Mouse (Mus musculus): ENCODE results near the gene Ubtd2.

Gene Ubtd2

GRCm38 (mm10) chr11:32454800-32455506 lies at the start of gene Ubtd2:
Gene Ubtd2 (plus strand): TSS chr11:32455370.
- 1% methylated on average over 80 of the region's 86 CpGs for WGBS

GRCm38 (mm10) chr11:32407863-32408262 lies 47.3 kb upstream of the Ubtd2 start:
- 68% methylated on average over 3 of the region's 3 CpGs for WGBS

- 85% methylated on average over 11 of the region's 11 CpGs for WGBS
These were observed 45.2 kb upstream of the Ubtd2 start for GRCm38 (mm10) chr11:32409823-32410562.

GRCm38 (mm10) chr11:32420001-32420400 lies 35.2 kb upstream of the Ubtd2 start:
- WGBS, result 89% methylated on average over 5 of the region's 5 CpGs

GRCm38 (mm10) chr11:32423311-32423710 lies 31.9 kb upstream of the Ubtd2 start:
- WGBS, result 68% methylated on average over 12 of the region's 12 CpGs

- WGBS, result 86% methylated on average over 4 of the region's 4 CpGs
These were observed 30.6 kb upstream of the Ubtd2 start for GRCm38 (mm10) chr11:32424600-32424999.

GRCm38 (mm10) chr11:32425043-32425658 lies 30.0 kb upstream of the Ubtd2 start:
- WGBS, result 80% methylated on average over 10 of the region's 10 CpGs

- WGBS, result 91% methylated on average over 7 of the region's 7 CpGs
These were observed 27.6 kb upstream of the Ubtd2 start for GRCm38 (mm10) chr11:32427537-32427936.

- 63% methylated on average over 6 of the region's 6 CpGs for WGBS
These were observed 19.6 kb upstream of the Ubtd2 start for GRCm38 (mm10) chr11:32435410-32436060.

GRCm38 (mm10) chr11:32442576-32442975 lies 12.6 kb upstream of the Ubtd2 start:
- WGBS, result 54% methylated on average over 3 of the region's 3 CpGs

- WGBS, result 26% methylated on average over 1 of the region's 1 CpGs
These were observed 10.9 kb upstream of the Ubtd2 start for GRCm38 (mm10) chr11:32444266-32444665.

- WGBS, result 77% methylated on average over 1 of the region's 1 CpGs
These were observed 10.0 kb upstream of the Ubtd2 start for GRCm38 (mm10) chr11:32445135-32445534.

GRCm38 (mm10) chr11:32445637-32446226 lies 9.4 kb upstream of the Ubtd2 start:
- 79% methylated on average over 6 of the region's 6 CpGs for WGBS

- 4% methylated on average over 1 of the region's 1 CpGs for WGBS
These were observed 5.0 kb upstream of the Ubtd2 start for GRCm38 (mm10) chr11:32450216-32450615.

- 75% methylated on average over 6 of the region's 6 CpGs for WGBS
These were observed 3.9 kb upstream of the Ubtd2 start for GRCm38 (mm10) chr11:32451306-32451705.

GRCm38 (mm10) chr11:32452745-32453144 lies 2.4 kb upstream of the Ubtd2 start:
- 91% methylated on average over 4 of the region's 4 CpGs for WGBS

GRCm38 (mm10) chr11:32453353-32453915 lies 1.7 kb upstream of the Ubtd2 start:
- WGBS, result 53% methylated on average over 8 of the region's 8 CpGs

GRCm38 (mm10) chr11:32454231-32454799 lies 855 bp upstream of the Ubtd2 start:
- 3% methylated on average over 19 of the region's 19 CpGs for whole genome bisulfite sequencing

- under 1% methylated on average over 58 of the region's 58 CpGs for WGBS
These were observed 454 bp downstream of the Ubtd2 start for GRCm38 (mm10) chr11:32455507-32456141.

GRCm38 (mm10) chr11:32456356-32456755 lies 1.2 kb downstream of the Ubtd2 start:
- WGBS, result 20% methylated on average over 6 of the region's 6 CpGs

GRCm38 (mm10) chr11:32464282-32464681 lies 9.1 kb downstream of the Ubtd2 start:
- 82% methylated on average over 2 of the region's 2 CpGs for WGBS

Data from cerebral cortex, adult 2 months (tissue).